Mouse (Mus musculus) E14TG2a.4 (cell line): ENCODE measurements at regions not wholly inside any gene's neighbourhood (a gene's known extent, or its start where the extent isn't known, plus 50 kb on each side); places are given as distances from the start of the nearest gene placed in this dataset.

Experiments
- H3K27me3 ChIP-seq: 2 replicates; pipeline ENCODE4 v1.6.1; 2014; ENCODE audit warnings: low read length, control low read depth; ENCODE audit not compliant: insufficient read depth
- H3K36me3 ChIP-seq: 2 replicates; pipeline ENCODE4 v1.6.1; 2014; ENCODE audit warnings: low read length, control low read depth; ENCODE audit not compliant: insufficient read depth
- H3K4me1 ChIP-seq: replicated peaks from 2 replicates; pipeline ENCODE4 v1.6.1; 2014; ENCODE audit warnings: low read depth, low read length, control low read depth
- H3K4me3 ChIP-seq: replicated peaks from 2 replicates; pipeline ENCODE4 v1.5.1; 2014; ENCODE audit warnings: mild to moderate bottlenecking, low read length
- H3K9me3 ChIP-seq: 2 replicates; pipeline ENCODE4 v1.6.1; 2014; ENCODE audit warnings: low read length, control low read depth
- CTCF ChIP-seq: conservative IDR thresholded peaks from 2 replicates; pipeline ENCODE4 v1.5.1; 2014; ENCODE audit warnings: low read length
- NANOG ChIP-seq: IDR thresholded peaks from 2 replicates; pipeline ENCODE4 v1.6.1; 2014; ENCODE audit warnings: borderline replicate concordance, low read length, mixed read lengths
- POU5F1 ChIP-seq: IDR thresholded peaks from 2 replicates; pipeline ENCODE4 v1.6.1; 2014; ENCODE audit warnings: low read length, borderline replicate concordance

DNA sequence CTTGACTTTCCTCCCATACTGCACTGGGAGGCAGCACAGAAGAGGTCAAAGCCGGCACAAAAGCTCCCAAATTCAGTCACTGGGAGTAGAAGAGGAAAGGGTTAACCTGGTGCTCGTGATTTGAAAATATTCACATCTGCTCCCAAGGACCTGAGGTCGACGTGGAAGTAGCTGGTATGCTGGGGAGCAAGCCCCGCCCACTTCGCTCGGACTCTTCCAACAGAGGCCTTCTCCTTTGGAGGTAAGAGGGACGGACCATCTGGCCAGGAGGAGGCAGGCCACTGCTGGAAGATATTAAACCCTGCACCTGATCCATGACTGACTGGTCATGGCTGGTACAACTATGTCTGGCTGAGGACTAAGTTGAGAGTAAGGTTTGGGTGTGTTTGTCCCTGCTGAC lies 305.7 kb downstream of the Zfp706 start:
- H3K4me1 ChIP-seq: peaks cover 24% of the 10 kb centered on the region
- no peaks in the 10 kb centered on the region for H3K36me3 ChIP-seq
- TF ChIP-seq CTCF: no peak
- TF ChIP-seq NANOG: no peak
- TF ChIP-seq POU5F1: no peak
- H3K9me3 ChIP-seq: no peaks in the 10 kb centered on the region
- peak overlapping the region; percentile 18; the same call in 1 of the 2 replicates for H3K4me3 ChIP-seq
- no peaks in the 10 kb centered on the region for H3K27me3 ChIP-seq

DNA sequence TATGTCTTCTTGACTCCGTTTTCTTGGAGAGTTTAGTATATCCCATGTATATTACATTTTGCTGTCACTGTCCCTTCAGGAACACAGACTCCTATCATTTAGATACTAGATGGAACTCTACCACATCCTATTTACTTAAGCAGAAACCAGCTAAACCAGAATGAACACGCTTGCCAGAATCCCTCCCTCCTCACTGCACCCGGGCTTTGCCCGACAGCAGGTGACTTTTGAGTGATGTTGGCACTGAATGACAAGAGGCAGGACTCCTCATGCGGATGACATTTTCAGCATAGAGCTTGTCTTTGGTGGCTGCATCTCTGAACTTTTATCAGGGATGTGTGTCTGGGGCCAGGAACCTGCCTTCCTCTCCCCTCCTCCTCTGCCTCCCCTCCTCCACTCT lies 307.4 kb downstream of the Zfp706 start:
- Histone ChIP-seq H3K27me3 (no peaks in the 10 kb centered on the region), H3K4me3 (no peak overlapping the region), H3K4me1 (peaks cover 28% of the 10 kb centered on the region), H3K36me3 (no peaks in the 10 kb centered on the region), H3K9me3 (no peaks in the 10 kb centered on the region)
- no peak for TF ChIP-seq CTCF
- no peak for TF ChIP-seq NANOG
- TF ChIP-seq POU5F1: no peak

DNA sequence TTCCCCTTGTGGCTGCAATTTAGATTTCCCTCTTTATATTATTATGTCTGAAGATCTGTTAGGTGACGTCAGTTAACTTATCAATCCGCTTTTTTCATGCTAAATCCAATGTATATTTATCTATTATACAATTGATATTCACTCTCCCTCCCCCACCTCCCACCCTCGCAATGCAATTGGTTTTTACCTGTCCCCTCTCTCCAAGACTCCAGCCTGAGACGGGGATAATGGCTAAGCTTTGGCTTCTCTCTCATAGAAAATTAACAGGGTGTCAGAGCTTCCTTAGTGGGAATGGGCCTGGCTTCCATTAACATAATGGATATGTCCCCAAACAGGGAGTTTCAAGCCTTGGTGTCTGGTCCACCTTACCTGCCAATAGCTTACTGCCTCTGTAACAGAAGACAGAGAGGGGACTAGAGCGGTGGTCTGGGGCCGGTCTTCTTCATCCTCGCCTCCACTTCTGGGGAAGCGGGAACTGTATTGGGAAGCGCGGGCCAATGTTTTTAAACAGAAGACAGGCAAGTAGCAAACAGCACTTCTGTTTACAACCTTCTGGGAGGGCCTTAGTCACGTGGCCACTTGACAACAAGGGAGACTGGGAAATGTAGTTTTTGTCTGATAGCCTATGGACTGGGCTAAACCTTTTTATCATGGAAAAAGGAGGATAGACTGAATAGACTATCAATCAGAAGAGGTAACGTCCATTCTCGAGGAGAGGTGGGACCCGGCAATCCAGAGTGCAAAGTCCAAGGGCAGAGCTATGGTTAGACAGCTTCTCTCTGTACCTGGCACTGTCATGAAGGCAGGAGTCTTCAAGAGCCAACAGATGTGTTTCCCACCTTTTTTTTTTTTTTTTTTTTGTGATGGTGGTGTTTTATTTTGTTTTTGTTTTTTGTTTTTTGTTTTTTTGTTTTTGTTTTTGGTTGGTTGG lies 312.1 kb downstream of the Zfp706 start:
- TF ChIP-seq CTCF (no peak), NANOG (no peak), POU5F1 (no peak)
- Histone ChIP-seq H3K4me3 (peak overlapping the region; percentile 70), H3K9me3 (no peaks in the 10 kb centered on the region), H3K27me3 (no peaks in the 10 kb centered on the region), H3K4me1 (peaks cover 51% of the 10 kb centered on the region), H3K36me3 (no peaks in the 10 kb centered on the region)

GRCm38 (mm10) chr15:36691002-36691652 lies 316.4 kb downstream of the Zfp706 start:
- H3K9me3 ChIP-seq: no peaks in the 10 kb centered on the region
- H3K4me3 ChIP-seq: peak overlapping the region; percentile 53
- H3K4me1 ChIP-seq: peaks cover 83% of the 10 kb centered on the region
- H3K36me3 ChIP-seq: no peaks in the 10 kb centered on the region
- TF ChIP-seq POU5F1: no peak
- no peak for TF ChIP-seq CTCF
- no peak for TF ChIP-seq NANOG
- no peaks in the 10 kb centered on the region for H3K27me3 ChIP-seq

- Histone ChIP-seq H3K36me3 (no peaks in the 10 kb centered on the region), H3K27me3 (no peaks in the 10 kb centered on the region), H3K4me3 (peak overlapping the region; percentile 29; the same call in 1 of the 2 replicates), H3K4me1 (peaks cover 71% of the 10 kb centered on the region), H3K9me3 (no peaks in the 10 kb centered on the region)
- TF ChIP-seq NANOG (no peak), CTCF (no peak)
Observed at GRCm38 (mm10) chr15:36689881-36690280, 317.7 kb downstream of the Zfp706 start.

GRCm38 (mm10) chr15:36689301-36689700 lies 318.3 kb downstream of the Zfp706 start:
- Histone ChIP-seq H3K27me3 (no peaks in the 10 kb centered on the region), H3K36me3 (no peaks in the 10 kb centered on the region), H3K9me3 (no peaks in the 10 kb centered on the region), H3K4me3 (no peak overlapping the region), H3K4me1 (peaks cover 65% of the 10 kb centered on the region)
- TF ChIP-seq POU5F1 (no peak), NANOG (no peak), CTCF (no peak)

DNA sequence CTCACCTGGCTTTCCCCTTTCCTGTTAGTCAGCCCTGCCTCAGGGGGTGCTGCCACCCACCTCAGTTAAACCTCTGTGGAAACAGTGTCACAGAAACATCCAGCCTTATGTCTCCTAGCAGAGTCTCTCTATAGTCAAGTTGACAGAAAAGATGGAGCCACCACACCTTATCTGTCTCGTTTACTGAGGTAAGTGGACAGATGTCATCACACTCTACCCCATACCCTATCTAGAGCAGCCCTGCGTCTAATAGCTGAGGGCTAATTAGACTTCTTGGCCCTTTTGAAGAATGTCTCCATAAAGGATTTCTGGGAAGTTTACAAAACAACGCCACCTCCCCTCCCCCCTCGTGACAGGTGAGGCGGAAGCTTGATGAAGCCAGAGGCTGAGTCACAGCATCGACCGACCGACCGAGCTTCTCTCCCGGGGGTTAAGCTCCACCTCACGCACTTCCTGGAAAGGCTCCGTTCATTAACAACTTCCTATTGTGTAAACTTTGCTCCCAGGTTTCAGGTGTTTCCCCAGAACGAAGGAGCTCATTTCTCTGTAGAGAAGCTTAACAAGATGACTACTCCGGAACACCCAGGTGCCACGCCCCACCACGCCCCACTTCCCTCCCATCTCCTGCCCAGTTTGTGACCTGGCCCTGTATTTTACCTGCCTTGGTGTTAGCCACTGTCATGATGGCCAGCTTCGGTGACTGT lies 319.4 kb downstream of the Zfp706 start:
- H3K36me3 ChIP-seq: no peaks in the 10 kb centered on the region
- TF ChIP-seq CTCF (no peak), POU5F1 (no peak), NANOG (no peak)
- H3K4me3 ChIP-seq: peak overlapping the region; percentile 57
- H3K4me1 ChIP-seq: peaks cover 60% of the 10 kb centered on the region
- no peaks in the 10 kb centered on the region for H3K9me3 ChIP-seq
- no peaks in the 10 kb centered on the region for H3K27me3 ChIP-seq

DNA sequence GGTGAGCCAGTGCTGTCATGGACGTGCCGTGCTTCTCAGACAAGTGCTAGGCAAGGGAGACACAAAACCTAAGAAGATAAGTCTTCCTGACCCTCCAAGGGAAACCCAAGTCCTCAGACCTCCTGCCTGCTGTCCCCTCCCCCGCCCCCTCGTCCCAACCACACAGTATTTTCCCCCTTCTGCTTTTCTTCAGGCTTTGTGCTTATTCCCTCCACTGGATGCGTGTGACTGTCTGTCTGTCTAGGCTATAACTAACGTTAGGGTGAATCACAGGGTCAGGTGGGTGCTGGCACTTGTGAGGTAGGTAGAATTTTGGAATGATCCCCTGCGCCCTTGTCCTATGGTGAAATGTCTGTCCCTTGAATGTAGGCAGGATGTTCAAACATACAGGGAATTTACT lies 322.9 kb downstream of the Zfp706 start:
- TF ChIP-seq NANOG (no peak), POU5F1 (no peak), CTCF (no peak)
- no peaks in the 10 kb centered on the region for H3K9me3 ChIP-seq
- no peaks in the 10 kb centered on the region for H3K36me3 ChIP-seq
- peaks cover 52% of the 10 kb centered on the region for H3K4me1 ChIP-seq
- H3K4me3 ChIP-seq: no peak overlapping the region
- no peaks in the 10 kb centered on the region for H3K27me3 ChIP-seq
